Comparison of ENCODE assay signal across 10 mouse cellular contexts in the genomic region with DNA sequence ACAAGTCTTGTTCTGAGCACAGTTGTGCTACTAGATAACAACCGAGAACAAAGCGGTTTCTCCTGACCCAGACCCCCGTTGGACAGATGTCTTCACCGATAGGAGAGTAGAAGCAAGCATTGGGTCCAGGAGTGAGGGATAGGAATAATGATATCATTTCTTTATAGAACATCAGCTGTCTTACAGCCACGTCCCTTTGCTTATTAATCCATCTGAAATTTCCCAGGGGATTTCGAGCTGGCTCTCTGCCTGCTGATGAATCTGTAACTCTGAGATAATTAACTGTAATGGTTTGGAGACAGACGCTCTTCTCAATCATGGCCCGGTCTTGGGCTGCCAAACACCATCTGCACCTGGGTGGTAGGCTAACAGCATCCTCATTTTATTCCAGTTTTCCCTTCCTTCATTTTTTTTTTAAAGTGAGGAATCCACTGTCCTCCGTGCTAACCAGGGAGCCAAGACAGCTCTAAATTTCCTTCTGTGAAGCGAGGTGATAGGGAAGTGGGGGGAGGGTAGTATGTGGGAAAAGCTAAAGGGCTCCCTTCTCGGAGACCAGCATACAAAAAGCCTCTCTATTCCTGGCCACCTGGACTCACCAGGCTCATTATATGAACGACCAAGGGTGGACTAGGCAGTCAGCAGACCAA.
DNase-seq lines count a peak whose midpoint lies in the region; ATAC-seq and TF ChIP-seq lines count a peak whose summit lies in the region.
"Had no signal": no experiment of that assay in that cellular context is flagged by ENCODE, and none has a peak within 500 bp of the region (broad histone marks: within the 10 kb centered on the region; RNA-seq: fewer than 3 reads in every experiment).

No protein-coding gene starts in this region.

- H3K4me1 ChIP-seq in forebrain, embryonic 11.5 days (replicated peaks; ENCODE audit: control insufficient read depth, insufficient read depth, low read length), result no peaks in the 10 kb centered on the region
- H3K4me1 ChIP-seq in limb, embryonic 14.5 days (ENCODE audit: control insufficient read depth, insufficient read depth, low read length), result peaks cover 7% of the 10 kb centered on the region; the same call in 1 of the 2 replicates
- H3K4me1 ChIP-seq in liver, embryonic 12.5 days, result peaks cover 5% of the 10 kb centered on the region; the same call in 1 of the 2 replicates
- H3K4me1 ChIP-seq: liver, embryonic 15.5 days had no signal

- no peak for TF ChIP-seq POLR2A in limb, embryonic 14.5 days (IDR thresholded peaks at IDR 0.05; ENCODE audit: borderline replicate concordance, extremely low read depth, insufficient read depth, insufficient read length)

- TF ChIP-seq CTCF in gastrocnemius, adult 2 months (IDR thresholded peaks at IDR 0.05), result no peak

- H3K4me2 ChIP-seq in forebrain, embryonic 11.5 days (ENCODE audit: low read depth, low read length, severe bottlenecking), result no peak overlapping the region
- H3K4me2 ChIP-seq in limb, embryonic 14.5 days (replicated peaks; ENCODE audit: low read depth, low read length, severe bottlenecking), result no peak overlapping the region
- H3K4me2 ChIP-seq in liver, embryonic 12.5 days, result no peak overlapping the region
- H3K4me2 ChIP-seq: liver, embryonic 15.5 days had no signal

- peak; percentile 24; the same call in 1 of the 2 replicates for ATAC-seq in forebrain, embryonic 11.5 days (replicated peaks; ENCODE audit: low FRiP score)
- no peak for ATAC-seq in limb, embryonic 14.5 days (ENCODE audit: low FRiP score, low read depth)
- ATAC-seq in liver, embryonic 12.5 days, result no peak

- no peak overlapping the region for H3K4me3 ChIP-seq in gastrocnemius, adult 2 months
- no peak overlapping the region for H3K4me3 ChIP-seq in forebrain, embryonic 11.5 days (ENCODE audit: low read depth, low read length)
- no peak overlapping the region for H3K4me3 ChIP-seq in limb, embryonic 14.5 days (replicated peaks; ENCODE audit: low read length)
- no peak overlapping the region for H3K4me3 ChIP-seq in liver, embryonic 12.5 days
- H3K4me3 ChIP-seq: liver, embryonic 15.5 days had no signal

- H3K27me3 ChIP-seq in forebrain, embryonic 11.5 days (ENCODE audit: control insufficient read depth, insufficient read depth, low read length), result no peaks in the 10 kb centered on the region
- no peaks in the 10 kb centered on the region for H3K27me3 ChIP-seq in limb, embryonic 14.5 days (ENCODE audit: control insufficient read depth, insufficient read depth, low read length)
- no peaks in the 10 kb centered on the region for H3K27me3 ChIP-seq in liver, embryonic 12.5 days (replicated peaks)
- H3K27me3 ChIP-seq: liver, embryonic 15.5 days had no signal

- peak overlapping the region; percentile 16; the same call in 1 of the 2 replicates for H3K27ac ChIP-seq in gastrocnemius, adult 2 months
- peak overlapping the region; percentile 75 for H3K27ac ChIP-seq in forebrain, embryonic 11.5 days (ENCODE audit: low read depth, low read length)
- 0 out of 2 replicates have a peak overlapping the region, but pooled peaks have one; percentile 5 for H3K27ac ChIP-seq in limb, embryonic 14.5 days (replicated peaks; ENCODE audit: low read depth, low read length)
- H3K27ac ChIP-seq in liver, embryonic 12.5 days, result no peak overlapping the region
- H3K27ac ChIP-seq: kidney, postnatal 0 days; liver, embryonic 15.5 days had no signal

- no peaks in the 10 kb centered on the region for H3K36me3 ChIP-seq in forebrain, embryonic 11.5 days (ENCODE audit: control insufficient read depth, insufficient read depth, low read length)
- no peaks in the 10 kb centered on the region for H3K36me3 ChIP-seq in limb, embryonic 14.5 days (ENCODE audit: control insufficient read depth, insufficient read depth, low read length)
- no peaks in the 10 kb centered on the region for H3K36me3 ChIP-seq in liver, embryonic 12.5 days
- H3K36me3 ChIP-seq: liver, embryonic 15.5 days had no signal

- H3K9me3 ChIP-seq in forebrain, embryonic 11.5 days (ENCODE audit: control insufficient read depth, low read length), result no peaks in the 10 kb centered on the region
- no peaks in the 10 kb centered on the region for H3K9me3 ChIP-seq in limb, embryonic 14.5 days (ENCODE audit: control insufficient read depth, low read length)
- H3K9me3 ChIP-seq in liver, embryonic 12.5 days (replicated peaks), result no peaks in the 10 kb centered on the region
- H3K9me3 ChIP-seq: liver, embryonic 15.5 days had no signal

- intact Hi-C loops in gastrocnemius, adult 2 months (cut with DNase I), result loop anchor here (5.0 kb wide), 1 partner anchor 73 kb away; the partner anchor contains the start of gene 1700025G04Rik

- no peak for DNase-seq in gastrocnemius, adult 2 months
- no peak for DNase-seq in gastrocnemius, adult 8-10 months (ENCODE audit: low spot score in 2 of 2)
- DNase-seq in MN1 (ENCODE audit: low spot score), result peak; percentile 90
- no peak for DNase-seq in forebrain, embryonic 11.5 days (ENCODE audit: low spot score)
- peak; percentile 11 for DNase-seq in limb, embryonic 14.5 days (ENCODE audit: low spot score)
- DNase-seq in frontal cortex, postnatal 25 days (ENCODE audit: low spot score in 2 of 2), result no peak
- no peak for DNase-seq in right cerebral cortex, adult 18-20 months

- 57% methylated on average over 12 of the region's 12 CpGs for WGBS in forebrain, embryonic 11.5 days
- 56% methylated on average over 12 of the region's 12 CpGs for WGBS in limb, embryonic 14.5 days
- WGBS in liver, embryonic 12.5 days (ENCODE audit: insufficient replicate concordance), result 43% methylated on average over 12 of the region's 12 CpGs

- no peak overlapping the region for H3K9ac ChIP-seq in forebrain, embryonic 11.5 days (ENCODE audit: low read length)
- no peak overlapping the region for H3K9ac ChIP-seq in limb, embryonic 14.5 days (ENCODE audit: low read depth, low read length, severe bottlenecking)
- no peak overlapping the region for H3K9ac ChIP-seq in liver, embryonic 12.5 days
- H3K9ac ChIP-seq: liver, embryonic 15.5 days had no signal

Comparison
In these comparisons a context has a peak if more than half of its experiments do, and no peak if none do; other contexts are left out.
1. DNase-seq: peak in MN1 (single experiment) and limb, embryonic 14.5 days (single experiment); none in gastrocnemius, adult 2 months (single experiment), gastrocnemius, adult 8-10 months (0 of 2), forebrain, embryonic 11.5 days (single experiment), frontal cortex, postnatal 25 days (0 of 2) and right cerebral cortex, adult 18-20 months (single experiment).